Mouse (Mus musculus) lung, embryonic 14.5 days (tissue): ENCODE results near the gene Dmwd. TPM values are rescaled to one million over a fixed set of nuclear protein-coding genes. Genes with fewer than 3 reads are reported as not detected.
A peak's percentile ranks its signal among the peaks of the same experiment; 100 is the strongest.

Experiments used
- ATAC-seq: fragments of 200-750 bp; cut with Nextera tagmentation; 2 replicates; pipeline ENCODE4 v1.8.0; 2017; ENCODE audit warnings: mild to moderate bottlenecking, moderate TSS enrichment, moderate library complexity; ENCODE audit not compliant: insufficient read depth
- DNase-seq: peaks from one replicate; pipeline ENCODE4 v3.0.0-alpha.2; 2015
- H3K27ac ChIP-seq: fragments of 300-500 bp; sonication (generic); 2 replicates; pipeline ENCODE4 v1.5.1; 2014; ENCODE audit warnings: low read depth, mild to moderate bottlenecking, moderate library complexity
- H3K27me3 ChIP-seq: fragments of 300-500 bp; sonication (generic); 2 replicates; pipeline ENCODE4 v1.6.1; 2014; ENCODE audit warnings: low read length, control low read depth; ENCODE audit not compliant: insufficient read depth
- H3K36me3 ChIP-seq: fragments of 300-500 bp; sonication (generic); 2 replicates; pipeline ENCODE4 v1.6.1; 2014; ENCODE audit warnings: control low read depth; ENCODE audit not compliant: insufficient read depth
- H3K4me1 ChIP-seq: fragments of 300-500 bp; sonication (generic); 2 replicates; pipeline ENCODE4 v1.6.1; 2014; ENCODE audit warnings: antibody characterized with exemption, control low read depth; ENCODE audit not compliant: insufficient read depth
- H3K4me2 ChIP-seq: fragments of 300-500 bp; sonication (generic); 2 replicates; pipeline ENCODE4 v1.6.1; 2014; ENCODE audit warnings: mild to moderate bottlenecking
- H3K4me3 ChIP-seq: fragments of 300-500 bp; sonication (generic); 2 replicates; pipeline ENCODE4 v1.5.1; 2014; ENCODE audit warnings: low read depth, low read length
- H3K9ac ChIP-seq: fragments of 300-500 bp; sonication (generic); 2 replicates; pipeline ENCODE4 v1.6.1; 2014
- H3K9me3 ChIP-seq: fragments of 300-500 bp; sonication (generic); 2 replicates; pipeline ENCODE4 v1.6.1; 2016; ENCODE audit warnings: low read depth, low read length, control low read depth
- CTCF ChIP-seq: IDR thresholded peaks from 2 replicates; pipeline ENCODE4 v1.5.1; 2016; ENCODE audit warnings: antibody characterized with exemption, low read depth
- WGBS: fragments of 180-500 bp; shearing (Covaris S2); extraction: QIAGEN DNeasy Blood & Tissue Kit; methylation state at CpG from one replicate; pipeline ENCODE4 v1.1.7; 2014; 5-methylcytosine and 5-hydroxymethylcytosine counted together
- polyA plus RNA-seq: library from polyadenylated mRNA; unstranded; fragments of >200 nt; fragmentation: Nextera tagmentation; extraction: Ambion mirVana; gene quantifications from 2 replicates; pipeline ENCODE4 v1.2.1, GENCODE M21; 2014

The Dmwd gene
- polyA plus RNA-seq, 1 experiment from 2014 or later: 19.2 TPM

- DNase-seq (no peak), ATAC-seq (0 out of 2 replicates have a peak, but pooled peaks have one; percentile 1)
- peak within 1 kb of the TSS; percentile 91 for H3K4me2 ChIP-seq
- H3K9ac ChIP-seq: peak within 1 kb of the TSS; percentile 88
- peaks cover 8% of the 10 kb centered on the region for H3K4me1 ChIP-seq
- H3K4me3 ChIP-seq: peak within 1 kb of the TSS; percentile 77
- 1% methylated on average over 25 of the region's 36 CpGs for WGBS
- H3K27ac ChIP-seq: peak within 1 kb of the TSS; percentile 97
- no peaks in the 10 kb centered on the region for H3K27me3 ChIP-seq
- H3K36me3 ChIP-seq: peaks cover 31% of the 10 kb centered on the region
- no peak for TF ChIP-seq CTCF
- no peaks in the 10 kb centered on the region for H3K9me3 ChIP-seq
These were observed 18.4 kb downstream of the Dmwd start, which contains the start of gene Six5 for GRCm38 (mm10) chr7:19094471-19094825. Gene Six5 (plus strand): TSS chr7:19094594.

DNA sequence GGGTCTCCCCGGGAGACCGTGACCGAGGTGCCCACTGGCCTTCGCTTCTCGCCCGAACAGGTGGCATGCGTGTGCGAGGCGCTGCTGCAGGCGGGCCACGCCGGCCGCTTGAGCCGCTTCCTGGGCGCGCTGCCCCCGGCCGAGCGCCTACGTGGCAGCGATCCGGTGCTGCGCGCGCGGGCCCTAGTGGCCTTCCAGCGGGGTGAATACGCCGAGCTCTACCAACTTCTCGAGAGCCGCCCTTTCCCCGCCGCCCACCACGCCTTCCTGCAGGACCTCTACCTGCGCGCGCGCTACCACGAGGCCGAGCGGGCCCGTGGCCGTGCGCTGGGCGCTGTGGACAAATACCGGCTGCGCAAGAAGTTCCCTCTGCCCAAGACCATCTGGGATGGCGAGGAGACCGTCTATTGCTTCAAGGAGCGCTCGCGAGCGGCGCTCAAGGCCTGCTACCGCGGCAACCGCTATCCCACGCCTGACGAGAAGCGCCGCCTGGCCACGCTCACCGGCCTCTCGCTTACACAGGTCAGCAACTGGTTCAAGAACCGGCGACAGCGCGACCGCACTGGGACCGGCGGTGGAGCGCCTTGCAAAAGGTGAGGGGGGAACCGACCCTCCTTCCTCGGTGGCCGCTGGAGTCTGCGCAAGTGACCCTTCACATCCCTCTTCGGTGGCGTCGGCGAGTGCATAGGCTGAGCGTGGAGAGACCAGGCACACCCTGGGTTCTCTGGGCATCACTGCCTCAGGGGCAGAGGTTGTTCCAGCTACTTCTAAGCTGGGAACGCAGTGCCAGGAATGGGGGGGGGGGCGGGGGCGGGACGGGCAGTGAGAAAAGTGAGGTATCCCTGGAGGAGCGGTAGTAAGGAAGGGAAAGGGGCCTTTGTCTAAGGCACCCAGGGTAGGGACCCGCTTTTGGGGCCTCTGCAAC lies 19.1 kb downstream of the Dmwd start:
- DNase-seq (peak; percentile 71), ATAC-seq (no peak; the same call in 1 of the 2 replicates)
- peak overlapping the region; percentile 88 for H3K9ac ChIP-seq
- no peak for TF ChIP-seq CTCF
- peaks cover 8% of the 10 kb centered on the region for H3K4me1 ChIP-seq
- peak overlapping the region; percentile 91 for H3K4me2 ChIP-seq
- H3K9me3 ChIP-seq: no peaks in the 10 kb centered on the region
- peak overlapping the region; percentile 77 for H3K4me3 ChIP-seq
- under 1% methylated on average over 87 of the region's 87 CpGs for WGBS
- peaks cover 31% of the 10 kb centered on the region for H3K36me3 ChIP-seq
- peak overlapping the region; percentile 97 for H3K27ac ChIP-seq
- no peaks in the 10 kb centered on the region for H3K27me3 ChIP-seq

- no peak for TF ChIP-seq CTCF
- no peaks in the 10 kb centered on the region for H3K27me3 ChIP-seq
- peak overlapping the region; percentile 91 for H3K4me2 ChIP-seq
- peak overlapping the region; percentile 97 for H3K27ac ChIP-seq
- peaks cover 8% of the 10 kb centered on the region for H3K4me1 ChIP-seq
- peak; percentile 21 for ATAC-seq
- 1% methylated on average over 19 of the region's 19 CpGs for WGBS
- H3K4me3 ChIP-seq: peak overlapping the region; percentile 77
- peaks cover 25% of the 10 kb centered on the region for H3K36me3 ChIP-seq
- H3K9ac ChIP-seq: peak overlapping the region; percentile 88
- H3K9me3 ChIP-seq: no peaks in the 10 kb centered on the region
- DNase-seq: peak; percentile 85
These were observed 19.7 kb downstream of the Dmwd start for GRCm38 (mm10) chr7:19095751-19096110.

- H3K27ac ChIP-seq: peak overlapping the region; percentile 97; the same call in 1 of the 2 replicates
- no peaks in the 10 kb centered on the region for H3K9me3 ChIP-seq
These were observed 20.5 kb downstream of the Dmwd start for GRCm38 (mm10) chr7:19096421-19096976.

DNA sequence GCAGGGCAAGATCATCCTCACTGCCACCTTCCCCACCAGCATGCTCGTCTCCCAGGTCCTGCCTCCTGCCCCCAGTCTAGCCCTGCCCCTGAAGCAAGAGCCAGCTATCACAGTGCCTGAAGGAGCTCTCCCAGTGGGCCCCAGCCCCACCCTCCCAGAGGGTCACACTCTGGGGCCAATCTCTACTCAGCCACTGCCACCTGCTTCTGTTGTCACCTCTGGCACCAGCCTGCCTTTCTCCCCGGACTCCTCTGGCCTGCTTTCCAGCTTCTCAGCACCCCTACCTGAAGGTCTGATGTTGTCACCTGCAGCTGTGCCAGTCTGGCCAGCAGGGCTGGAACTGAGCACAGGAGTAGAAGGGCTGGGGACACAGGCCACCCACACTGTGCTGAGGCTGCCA lies 21.2 kb downstream of the Dmwd start:
- no peak for ATAC-seq
- peaks cover 16% of the 10 kb centered on the region for H3K36me3 ChIP-seq
- no peak overlapping the region for H3K27ac ChIP-seq
- no peak for DNase-seq
- no peak overlapping the region for H3K4me2 ChIP-seq
- H3K4me1 ChIP-seq: peaks cover 8% of the 10 kb centered on the region
- no peaks in the 10 kb centered on the region for H3K9me3 ChIP-seq
- 50% methylated on average over 2 of the region's 2 CpGs for WGBS
- TF ChIP-seq CTCF: no peak
- H3K9ac ChIP-seq: no peak overlapping the region
- H3K4me3 ChIP-seq: 0 out of 2 replicates have a peak overlapping the region, but pooled peaks have one; percentile 3
- H3K27me3 ChIP-seq: no peaks in the 10 kb centered on the region

More at GRCm38 (mm10) chr7:19096421-19096976, 20.5 kb downstream of the Dmwd start:
- H3K27me3 ChIP-seq: no peaks in the 10 kb centered on the region
- TF ChIP-seq CTCF: no peak
- no peak for ATAC-seq
- DNase-seq: no peak
- H3K36me3 ChIP-seq: peaks cover 19% of the 10 kb centered on the region
- H3K9ac ChIP-seq: peak overlapping the region; percentile 88
- H3K4me3 ChIP-seq: peak overlapping the region; percentile 77
- H3K4me1 ChIP-seq: peaks cover 8% of the 10 kb centered on the region
- 38% methylated on average over 5 of the region's 5 CpGs for WGBS
- H3K4me2 ChIP-seq: peak overlapping the region; percentile 91

DNA sequence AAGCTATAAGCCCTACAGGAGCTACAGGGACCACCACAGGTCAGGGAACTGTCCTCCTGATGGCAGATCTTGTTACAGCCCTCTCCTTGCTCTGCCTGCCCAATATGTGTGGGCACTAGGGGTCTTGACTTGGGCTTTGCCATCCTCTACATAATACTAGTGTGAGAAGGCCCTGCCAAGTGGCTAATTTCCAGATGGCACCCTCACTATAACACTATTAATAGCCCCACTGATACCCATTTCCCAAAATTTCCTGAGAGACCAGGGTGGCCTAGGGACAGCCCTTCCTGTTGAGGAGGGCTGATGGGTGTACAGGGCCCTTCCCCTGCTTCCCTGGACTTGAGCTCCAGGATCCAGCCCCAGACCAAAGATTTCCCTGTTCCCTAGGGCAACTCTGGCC lies 21.8 kb downstream of the Dmwd start:
- no peak overlapping the region for H3K9ac ChIP-seq
- no peak for DNase-seq

DNA sequence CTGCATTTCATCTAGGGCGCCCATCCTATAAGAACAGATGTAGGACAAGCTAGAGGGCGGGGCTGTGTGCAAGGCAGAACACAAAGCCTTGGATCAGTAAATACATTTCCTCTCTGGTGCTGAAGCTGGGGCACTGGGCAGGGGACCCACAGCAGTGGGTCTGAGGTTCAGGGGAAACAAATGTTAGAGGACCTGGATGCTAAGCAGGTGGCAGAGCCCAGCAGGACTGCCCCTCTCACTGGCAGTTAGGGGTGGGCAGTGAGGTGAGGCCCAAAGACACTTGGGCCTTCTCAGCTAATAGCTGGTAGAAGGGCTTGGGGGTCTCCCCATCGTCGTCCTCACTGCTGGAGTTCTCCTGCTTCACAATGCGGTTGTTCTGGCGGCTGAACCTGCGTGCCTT lies 22.8 kb downstream of the Dmwd start:
- Histone ChIP-seq H3K4me2 (no peak overlapping the region), H3K27me3 (no peaks in the 10 kb centered on the region), H3K4me1 (peaks cover 8% of the 10 kb centered on the region; the same call in 1 of the 2 replicates), H3K36me3 (peaks cover 16% of the 10 kb centered on the region), H3K9me3 (no peaks in the 10 kb centered on the region), H3K4me3 (no peak overlapping the region), H3K9ac (no peak overlapping the region; the same call in 1 of the 2 replicates), H3K27ac (no peak overlapping the region)
- ATAC-seq (no peak), DNase-seq (no peak)
- WGBS: 56% methylated on average over 7 of the region's 7 CpGs
- TF ChIP-seq CTCF: no peak

More for the DNA sequence above, 21.8 kb downstream of the Dmwd start:
- no peak for ATAC-seq
- H3K27me3 ChIP-seq: no peaks in the 10 kb centered on the region
- H3K27ac ChIP-seq: no peak overlapping the region
- peaks cover 8% of the 10 kb centered on the region; the same call in 1 of the 2 replicates for H3K4me1 ChIP-seq
- H3K4me2 ChIP-seq: no peak overlapping the region
- peaks cover 16% of the 10 kb centered on the region for H3K36me3 ChIP-seq
- no peak for TF ChIP-seq CTCF
- H3K9me3 ChIP-seq: no peaks in the 10 kb centered on the region
- H3K4me3 ChIP-seq: no peak overlapping the region
